Mouse (Mus musculus) frontal cortex, postnatal 36 days (tissue): ENCODE data around the gene Trpt1.
A peak's percentile ranks its signal among the peaks of the same experiment; 100 is the strongest.

ENCODE experiments used
- DNase-seq, 2 experiments: peaks; one replicate each; pipeline ENCODE4 v3.0.0; 2022; ENCODE audit warnings: low spot score in 2 of 2

Trpt1 gene

DNA sequence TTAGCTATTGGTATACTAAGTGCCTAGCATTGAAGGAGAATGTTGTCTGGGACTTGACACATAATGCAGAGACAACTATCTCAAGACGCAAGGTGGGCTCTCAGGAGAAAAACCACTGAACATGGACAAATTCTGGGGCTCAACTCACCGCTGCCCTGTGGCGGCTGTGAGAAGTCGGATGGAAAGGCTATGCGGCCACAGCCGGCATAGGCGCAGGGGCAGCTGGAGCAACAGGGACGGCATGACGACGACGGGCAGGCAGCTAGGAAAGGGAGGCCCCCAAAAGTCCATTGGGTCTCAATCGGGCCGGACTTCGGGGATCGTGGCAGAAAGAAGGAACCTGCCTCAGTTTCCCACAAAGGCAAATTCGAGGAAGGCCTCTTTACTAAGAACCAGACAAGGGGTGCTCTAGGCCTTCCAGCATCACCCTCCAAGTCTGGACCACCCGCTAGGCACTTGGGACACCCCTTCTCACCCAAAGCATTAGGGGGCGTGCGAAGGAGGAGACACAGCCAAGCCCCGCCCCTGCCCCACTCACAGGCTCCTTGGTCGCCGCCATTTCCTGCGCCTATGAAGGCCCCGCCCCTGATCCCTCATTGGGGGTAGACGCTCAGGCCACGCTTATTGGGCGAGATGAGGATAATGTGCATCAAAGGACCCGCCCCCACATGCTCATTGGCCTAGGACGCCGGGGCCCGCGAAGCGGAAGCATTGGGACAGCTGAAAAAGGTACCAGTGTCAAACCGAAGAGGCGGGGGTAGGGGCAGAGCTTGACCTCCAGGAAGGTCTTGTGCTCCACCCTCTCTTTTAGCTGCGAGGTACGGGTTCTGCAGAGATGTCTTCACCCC lies 3.7 kb upstream of the Trpt1 start, which contains the start of gene Dnajc4:
TSS of gene Dnajc4 (minus strand) at position 562 of the 848 bp plus-strand sequence.
- peak; percentile 92 to 96 for DNase-seq

DNA sequence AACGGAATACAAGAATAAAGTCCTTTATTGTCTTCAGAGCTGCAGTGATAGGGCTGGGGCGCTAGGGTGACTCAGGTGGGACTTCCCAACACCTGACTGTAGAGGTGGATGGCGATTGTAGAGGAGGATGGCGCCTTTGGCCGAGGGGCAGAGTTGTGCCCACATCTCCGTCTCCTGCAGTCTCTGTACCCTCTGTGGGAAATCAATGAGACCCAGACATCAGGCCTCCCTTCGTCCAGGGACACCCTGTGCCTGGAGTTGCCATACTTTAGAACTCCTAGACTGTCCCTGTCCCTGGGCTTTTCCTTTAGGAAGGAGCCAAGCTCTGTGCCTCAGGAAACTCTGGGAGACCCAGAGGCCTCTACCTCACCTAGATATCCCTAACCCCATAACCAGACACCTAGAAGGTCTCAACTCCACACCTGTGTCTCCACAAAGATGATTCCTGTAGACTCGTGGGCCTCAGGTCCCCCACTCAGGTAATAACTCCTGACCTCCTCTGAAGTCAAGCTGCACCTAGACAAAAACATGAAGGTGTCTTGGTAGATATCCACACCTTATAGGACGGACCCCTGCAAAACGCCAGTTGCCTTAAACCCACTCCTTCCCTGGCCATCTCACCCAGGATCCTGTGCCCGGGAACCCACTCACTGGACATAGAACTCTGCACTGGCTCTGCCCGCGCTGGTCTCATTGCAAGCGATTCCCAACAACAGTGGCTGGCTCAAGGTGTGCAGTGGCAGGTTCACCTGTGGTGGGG lies 2.7 kb upstream of the Trpt1 start:
- DNase-seq, result no peak

DNA sequence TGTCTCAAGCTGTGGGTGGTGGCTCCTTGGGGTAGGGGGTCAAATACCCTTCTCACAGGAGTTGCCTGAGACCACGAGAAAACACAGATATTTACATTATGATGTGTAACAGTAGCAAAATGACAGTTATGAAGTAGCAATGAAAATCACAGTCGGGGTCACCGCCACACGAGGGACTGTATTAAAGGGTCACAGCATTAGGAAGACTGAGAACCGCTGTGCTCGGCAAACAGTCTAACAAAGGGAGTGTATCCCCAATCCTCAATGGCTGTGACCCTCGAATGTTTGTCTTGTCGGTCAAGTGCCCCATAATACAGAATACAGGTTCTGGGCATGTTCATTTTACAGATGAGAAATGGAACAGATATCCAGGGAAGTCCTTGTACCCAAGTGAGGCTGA lies 1.9 kb upstream of the Trpt1 start:
- no peak for DNase-seq

DNA sequence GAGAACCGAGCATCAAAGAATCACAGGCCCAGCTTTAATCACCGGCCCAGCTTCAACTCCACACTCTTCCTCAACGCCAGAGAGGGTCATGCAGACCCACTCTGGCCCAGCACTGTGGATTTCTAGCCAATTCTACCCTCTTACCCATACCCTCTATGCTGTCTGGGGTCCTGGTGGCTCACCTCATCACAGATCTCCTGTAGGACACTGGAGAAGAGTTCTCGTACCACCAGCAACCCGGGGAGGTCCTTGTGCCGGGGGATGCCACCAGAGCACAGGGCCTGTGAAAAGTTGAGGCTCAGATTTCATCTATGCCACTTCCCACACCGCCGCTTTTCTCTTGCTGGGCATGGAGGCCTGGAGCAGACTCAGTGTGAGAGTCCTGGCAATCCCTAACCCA lies 1.4 kb upstream of the Trpt1 start:
- DNase-seq, result no peak

DNA sequence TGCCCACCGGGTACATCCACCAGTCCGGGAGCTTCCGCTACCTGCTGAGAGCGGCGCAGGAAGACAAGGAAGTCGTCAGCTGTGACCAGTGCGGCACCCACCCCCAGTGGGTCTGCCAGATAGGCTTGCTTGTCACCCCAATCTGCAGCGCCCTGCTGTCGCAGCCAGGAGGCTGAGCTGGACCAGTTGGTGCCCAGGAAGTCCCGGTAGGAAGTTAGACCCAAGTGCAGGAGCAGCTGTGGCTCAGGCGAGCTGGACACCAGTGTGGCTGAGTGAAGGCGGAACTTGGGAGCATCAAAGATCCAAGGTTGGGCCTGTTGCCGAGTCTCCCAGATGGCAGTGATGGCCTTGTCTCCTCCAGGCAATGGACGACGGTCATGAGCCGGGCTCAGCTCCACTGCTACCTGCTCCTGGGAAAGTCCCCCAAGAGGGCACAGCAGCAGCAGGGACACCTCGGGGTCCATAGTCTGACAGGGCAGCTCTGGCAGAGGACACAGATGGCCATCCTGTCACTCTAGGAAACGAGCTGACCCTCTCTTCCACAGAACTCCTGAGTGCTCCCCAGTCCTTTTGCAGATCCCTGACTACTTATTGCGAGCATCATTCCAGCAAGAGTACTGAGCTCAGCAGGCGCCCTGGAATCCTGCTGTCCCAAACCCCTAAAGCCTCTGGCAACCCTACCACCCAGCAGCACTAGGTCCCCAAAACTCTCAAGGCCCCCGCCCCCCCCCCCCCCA lies 508 bp upstream of the Trpt1 start:
- no peak for DNase-seq

DNA sequence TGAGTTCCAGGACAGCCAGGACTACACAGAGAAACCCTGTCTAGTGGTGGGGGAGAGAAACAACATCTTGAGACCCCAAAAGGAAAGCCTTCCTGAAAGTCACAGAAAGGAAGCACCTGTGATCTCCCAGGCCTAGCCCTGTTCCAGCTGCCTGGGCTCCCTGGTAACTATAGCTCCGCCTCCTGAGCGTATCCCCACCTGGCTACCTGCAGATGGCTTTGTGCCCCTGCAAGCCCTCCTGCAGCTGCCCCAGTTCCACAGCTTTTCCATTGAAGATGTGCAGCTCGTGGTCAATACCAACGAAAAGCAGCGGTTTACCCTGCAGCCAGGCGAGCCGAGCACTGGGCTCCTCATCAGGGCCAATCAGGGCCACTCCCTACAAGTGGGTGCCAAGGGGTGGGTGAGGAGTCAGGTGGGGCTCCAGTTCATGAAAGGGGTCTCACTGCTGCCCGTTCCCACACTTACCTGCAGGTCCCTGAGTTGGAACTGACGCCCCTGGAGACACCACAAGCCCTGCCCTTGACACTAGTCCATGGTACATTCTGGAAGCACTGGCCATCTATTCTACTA lies 1.9 kb downstream of the Trpt1 start:
- no peak for DNase-seq

DNA sequence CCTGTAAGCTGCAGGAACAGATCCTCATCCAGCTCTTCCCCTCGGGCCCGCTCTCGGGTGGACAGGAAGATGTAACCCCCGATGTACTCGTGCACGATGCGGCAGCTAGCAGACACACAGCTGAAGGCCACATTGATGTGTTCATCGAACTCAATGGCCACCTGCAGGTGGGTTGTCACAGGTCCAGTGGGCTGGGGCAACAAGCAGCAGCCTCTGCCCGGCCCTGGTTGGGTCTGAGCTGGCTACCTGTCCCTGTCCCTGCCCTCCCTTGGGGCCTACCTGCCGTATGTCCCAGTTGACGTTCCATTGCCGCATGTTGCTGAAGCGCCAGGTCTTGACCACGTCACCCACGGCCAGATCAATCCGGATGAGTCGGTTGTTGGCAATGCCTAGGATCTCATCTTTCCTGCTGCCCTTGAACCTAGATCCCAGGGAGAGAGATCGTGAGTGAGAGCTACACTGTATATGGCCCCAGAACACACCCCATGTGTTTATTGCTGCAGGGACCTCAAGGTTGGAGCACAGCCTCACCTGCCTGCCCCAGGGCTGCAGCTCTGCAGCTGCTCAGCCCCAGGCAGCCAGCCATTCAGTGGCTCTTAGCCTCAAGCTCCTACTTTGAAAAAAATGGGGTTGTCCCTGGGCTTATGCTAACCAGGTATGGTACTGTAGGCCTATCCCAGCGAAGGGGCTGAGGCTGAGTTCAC lies 3.6 kb downstream of the Trpt1 start:
- no peak for DNase-seq

DNA sequence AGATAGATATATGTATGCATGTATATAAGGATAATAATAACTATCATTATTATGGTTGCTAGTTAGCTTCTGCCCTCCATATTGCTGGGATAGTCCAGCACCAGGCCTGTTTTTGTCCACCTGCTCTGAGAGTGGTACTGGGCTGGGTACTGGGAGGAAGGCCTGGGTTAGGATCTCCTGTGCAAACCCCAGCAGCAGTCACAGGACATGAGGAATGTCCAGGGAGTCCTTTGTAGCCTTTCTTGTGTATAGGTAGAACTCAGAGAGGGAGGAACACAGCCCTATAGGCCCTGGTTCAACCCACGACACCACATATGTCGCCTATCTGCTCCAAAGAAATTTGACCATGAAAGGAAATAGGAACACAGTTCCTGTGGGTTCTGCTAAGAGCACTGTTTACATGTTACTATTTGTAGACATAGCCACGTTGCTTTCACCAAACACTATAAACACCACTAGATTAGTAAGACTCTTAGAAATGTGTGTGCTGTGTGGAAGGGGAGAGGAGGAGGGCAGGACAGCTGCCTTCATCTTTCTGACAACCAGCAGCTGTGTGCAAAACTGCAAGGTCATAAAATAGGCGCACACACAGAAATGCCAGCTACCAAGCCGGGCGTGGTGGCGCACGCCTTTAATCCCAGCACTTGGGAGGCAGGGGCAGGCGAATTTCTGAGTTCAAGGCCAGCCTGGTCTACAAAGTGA lies 11.1 kb downstream of the Trpt1 start:
- DNase-seq, result no peak

DNA sequence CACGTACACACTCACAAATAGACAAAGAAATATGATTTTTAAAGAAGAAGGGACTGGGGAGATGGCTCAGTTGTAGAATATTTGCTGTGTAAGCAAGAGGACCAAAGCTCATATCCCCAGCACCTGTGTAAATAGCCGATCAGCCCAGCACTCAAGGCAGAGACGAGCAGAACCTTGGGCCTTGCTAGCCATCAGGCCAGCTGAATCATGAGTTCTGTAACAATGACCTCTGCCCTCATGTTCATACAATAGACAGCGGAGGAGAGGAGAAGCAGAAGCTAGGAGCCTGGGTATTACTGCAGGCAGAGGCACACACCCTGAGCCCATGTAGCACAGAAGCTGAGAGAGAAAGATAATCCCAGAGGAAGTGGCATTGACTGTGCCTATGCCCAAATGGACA lies 16.5 kb downstream of the Trpt1 start:
- DNase-seq, result no peak

DNA sequence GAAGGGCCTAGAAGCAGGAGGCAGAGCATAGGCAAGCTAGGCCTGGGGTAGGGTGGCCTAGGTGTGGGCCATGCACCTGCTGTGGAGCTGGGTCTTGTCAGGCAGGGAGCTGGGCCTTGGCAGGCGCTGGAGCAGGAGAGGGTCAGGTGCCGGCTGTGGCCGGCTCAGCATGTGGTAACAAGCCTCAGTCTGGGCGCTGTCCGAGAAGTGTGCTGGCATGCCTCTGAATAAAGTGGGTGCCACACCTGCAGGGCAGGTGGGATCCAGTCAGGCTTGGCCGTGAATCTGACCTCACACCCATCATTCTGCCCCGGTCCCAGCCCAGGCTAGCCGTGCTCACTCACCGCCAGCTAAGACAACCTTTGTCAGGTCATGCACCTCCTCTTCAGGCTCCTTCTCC lies 18.1 kb downstream of the Trpt1 start:
- DNase-seq, result no peak

DNA sequence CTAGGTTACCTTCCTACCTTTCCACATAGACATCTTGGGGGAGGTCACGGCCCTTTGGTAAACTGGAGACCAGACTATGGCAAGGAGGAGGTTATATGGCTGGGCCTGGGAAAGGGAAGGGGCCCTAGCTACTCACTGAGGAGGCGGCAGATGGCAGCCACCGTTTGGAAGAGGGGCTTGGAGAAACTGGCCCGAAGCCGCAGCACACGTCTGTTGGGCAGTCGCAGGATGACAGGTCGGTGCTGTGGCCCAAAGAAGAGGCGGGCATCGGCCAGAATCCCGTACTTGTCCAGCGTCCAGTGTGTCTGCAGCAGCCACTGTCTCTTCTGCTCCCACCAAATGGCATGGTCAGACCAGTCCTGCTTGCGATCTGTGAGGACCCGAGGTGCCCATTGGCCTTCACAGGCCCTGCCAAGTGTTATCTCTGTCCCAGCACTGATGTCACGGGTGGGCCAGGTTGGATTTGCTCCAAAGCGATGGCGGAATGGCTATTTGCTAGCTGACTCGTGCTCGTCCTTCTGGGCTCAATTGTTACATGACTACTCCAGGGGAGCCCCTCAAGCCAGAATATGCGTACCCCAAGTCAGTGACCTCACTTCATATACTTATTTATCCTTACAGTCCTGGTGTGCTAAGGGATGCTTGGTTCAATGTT lies 18.7 kb downstream of the Trpt1 start:
- no peak for DNase-seq

DNA sequence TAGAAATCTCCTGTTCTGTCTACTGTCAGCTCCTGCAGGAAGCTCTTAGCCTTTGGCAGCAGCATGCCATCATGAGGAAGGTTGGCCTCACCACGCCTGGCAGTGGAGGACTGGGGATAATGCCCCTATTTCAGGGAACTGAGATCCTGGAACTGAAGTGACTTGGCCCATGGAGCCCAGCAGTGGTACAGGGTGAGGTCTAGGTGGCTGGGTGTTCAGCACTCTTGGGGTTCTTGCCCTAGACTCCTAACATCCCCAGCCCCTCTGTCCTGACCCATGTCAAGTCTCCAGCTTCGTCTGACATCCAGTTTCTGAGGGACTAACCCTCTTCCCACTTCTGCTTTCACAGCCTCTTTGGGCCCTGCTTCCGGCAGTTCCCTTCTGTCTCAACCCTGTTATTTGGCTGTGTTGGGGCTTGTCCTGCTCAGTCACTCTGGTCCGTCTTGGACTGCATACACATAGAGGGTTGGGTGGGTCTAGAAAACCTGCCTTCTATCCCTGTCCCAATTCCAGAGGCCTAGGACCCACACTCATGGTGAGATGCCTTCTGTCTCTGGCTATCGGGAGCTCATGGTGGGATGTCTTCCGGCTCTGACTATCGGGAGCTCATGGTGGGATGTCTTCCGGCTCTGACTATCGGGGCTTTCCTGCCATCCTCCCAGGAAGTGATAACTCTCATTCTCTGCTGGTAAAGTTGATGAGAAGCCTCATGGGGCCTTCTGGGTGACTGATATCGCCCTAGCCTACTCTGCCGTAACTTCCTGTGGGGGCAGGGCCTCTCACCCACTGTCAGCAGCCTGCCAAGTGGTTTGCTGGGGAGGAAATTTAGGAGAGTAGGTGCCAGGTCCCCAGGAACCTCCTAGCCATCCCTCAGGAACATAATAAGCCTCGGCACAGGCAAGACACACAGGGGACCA lies 21.9 kb downstream of the Trpt1 start:
- DNase-seq, result no peak

DNA sequence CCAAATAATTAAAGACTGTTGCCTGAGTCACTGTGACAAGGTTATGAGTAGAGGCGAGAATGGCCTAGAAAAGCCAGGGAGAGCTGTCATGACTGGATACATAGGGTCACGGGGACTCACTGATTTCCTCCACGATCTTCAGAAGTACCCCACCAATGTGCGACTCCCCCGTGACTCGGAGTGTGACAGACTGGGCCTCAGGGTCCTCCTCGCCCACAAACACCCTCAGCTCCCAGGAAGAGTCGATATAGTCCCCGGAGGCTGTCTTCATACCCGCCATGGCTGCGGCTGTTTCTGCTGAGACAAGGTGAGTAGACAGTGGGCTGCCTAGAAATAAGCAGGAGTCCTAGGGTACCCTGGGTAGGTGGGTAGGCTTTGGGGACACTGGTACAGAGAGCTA lies 22.6 kb downstream of the Trpt1 start:
- no peak for DNase-seq

DNA sequence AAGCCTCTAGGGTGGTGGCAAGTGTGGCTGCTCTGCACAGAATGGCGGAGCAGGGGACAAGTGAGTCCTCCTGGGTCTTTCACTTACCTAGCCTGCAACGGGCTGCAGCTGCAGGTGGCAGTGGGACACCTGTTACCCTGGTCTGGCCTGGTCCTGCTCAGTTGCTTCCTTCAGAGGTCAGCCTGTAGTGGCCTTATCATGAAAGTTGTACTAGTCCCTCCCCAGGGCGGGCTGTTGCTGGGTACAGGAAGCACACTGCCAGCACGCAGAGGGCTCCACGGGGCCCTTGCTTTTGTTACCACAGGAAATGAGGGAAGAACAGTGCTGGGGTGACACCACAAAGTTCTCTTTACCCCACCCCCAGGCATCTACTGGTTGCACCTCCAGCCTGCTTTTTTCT lies 23.3 kb downstream of the Trpt1 start, which contains the start of gene Fermt3:
TSS of gene Fermt3 (minus strand) at position 279 of the 400 bp plus-strand sequence.
- DNase-seq, result no peak

DNA sequence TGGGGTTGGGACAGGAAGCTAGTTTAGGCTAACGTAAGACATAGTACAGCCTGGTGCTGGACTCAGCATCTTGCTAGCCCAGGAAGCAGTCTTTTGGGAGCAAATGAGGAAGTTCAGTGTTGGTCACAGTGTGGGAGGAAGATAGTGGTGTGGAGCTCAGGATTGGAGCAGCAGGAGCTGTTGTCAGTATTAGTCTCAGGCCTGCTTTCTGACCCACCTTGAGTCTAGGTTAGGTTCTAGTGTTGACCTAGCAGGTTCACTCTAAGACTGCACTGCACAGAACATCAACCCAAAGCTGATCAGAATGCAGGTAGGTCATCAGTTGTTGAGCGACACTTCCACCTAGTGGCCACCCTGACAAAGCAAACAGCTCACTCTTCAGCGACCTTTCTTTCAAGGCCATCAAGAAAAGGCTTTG lies 24.3 kb downstream of the Trpt1 start:
- DNase-seq, result no peak

DNA sequence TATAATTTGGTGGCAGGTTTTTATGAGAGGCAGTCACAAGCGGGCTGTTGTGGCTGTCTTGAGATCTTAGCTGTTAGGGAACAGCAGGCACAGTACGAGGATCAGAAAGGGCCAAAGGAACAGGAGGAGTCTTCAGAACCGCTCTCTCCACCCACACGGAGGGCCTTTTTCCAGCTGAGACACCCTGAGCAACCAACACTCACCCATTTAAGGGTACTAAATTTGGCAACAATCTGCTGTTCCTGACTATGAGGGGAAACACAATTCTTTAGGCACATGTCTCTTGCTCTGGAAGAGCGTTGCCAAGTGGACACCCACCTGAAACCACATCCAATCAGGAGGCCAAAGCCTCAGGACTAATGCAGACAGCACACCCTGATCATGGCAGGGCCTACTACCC lies 33.6 kb downstream of the Trpt1 start:
- DNase-seq, result peak; percentile 64 to 82

DNA sequence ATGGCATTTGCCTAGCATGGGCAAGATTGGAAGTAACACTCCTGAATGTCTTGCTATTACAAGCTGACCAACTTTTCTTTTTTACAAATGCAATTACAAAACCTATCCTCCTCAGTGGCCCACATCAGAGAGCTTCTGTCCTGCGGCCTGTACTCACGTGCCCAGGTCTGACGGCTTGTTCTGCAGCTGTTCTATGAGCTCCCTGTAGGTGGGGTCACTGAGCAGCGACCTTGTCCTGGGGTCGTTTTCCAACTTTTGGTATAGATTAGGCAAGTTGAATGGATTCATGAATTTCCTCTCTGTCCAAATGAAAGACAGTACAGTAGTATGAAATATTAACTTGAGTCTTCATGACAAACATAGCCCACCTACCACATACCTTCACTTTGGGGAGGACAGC lies 38.1 kb downstream of the Trpt1 start:
- DNase-seq, result no peak

DNA sequence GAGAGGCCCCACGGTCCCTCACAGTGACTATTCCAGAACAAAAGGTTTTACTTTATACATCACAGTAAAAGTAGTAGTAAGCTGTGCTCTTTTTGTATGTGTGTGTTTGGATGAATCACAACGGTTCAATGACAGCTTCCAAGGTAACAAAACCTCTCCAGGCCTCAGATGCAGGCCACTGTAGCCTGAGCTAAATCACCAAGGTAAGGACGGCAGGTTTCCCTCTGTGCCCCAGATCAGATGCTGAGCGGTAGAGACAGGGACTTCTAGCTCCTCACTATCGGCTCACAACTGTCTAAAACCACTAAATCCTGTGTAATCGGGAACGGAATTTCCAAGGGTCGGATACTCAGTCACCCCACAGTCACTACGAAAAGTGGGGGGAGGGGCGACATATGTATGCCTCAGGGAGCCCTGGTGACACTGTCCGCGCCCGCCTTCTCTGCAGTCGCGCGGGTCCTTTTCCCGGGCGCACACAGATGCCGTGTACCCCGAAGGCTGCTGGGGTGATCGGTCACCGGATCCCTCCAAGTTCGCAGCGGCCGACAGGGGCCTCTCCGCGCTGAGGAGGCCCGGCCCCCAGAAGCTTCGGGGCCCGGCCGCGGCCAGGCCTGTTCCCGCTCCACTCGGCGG lies 43.3 kb downstream of the Trpt1 start:
- peak; percentile 53 to 58 for DNase-seq
